Mouse (Mus musculus) liver, embryonic 14.5 days (tissue): ENCODE data around the gene Klc3.

Experiments
- CTCF ChIP-seq: IDR thresholded peaks from 2 replicates; pipeline ENCODE4 v1.5.1; 2016; ENCODE audit warnings: antibody characterized with exemption, low read depth, control low read depth
- EP300 ChIP-seq: IDR thresholded peaks from 2 replicates; pipeline ENCODE4 v1.6.1; 2016; ENCODE audit warnings: antibody characterized with exemption, low read depth

GRCm38 (mm10) chr7:19382166-19382541, 21.8 kb downstream of the Klc3 start:
- TF ChIP-seq CTCF (peak; percentile 25; the same call in 1 of the 2 replicates), EP300 (no peak)
